Mouse (Mus musculus) heart, embryonic 14.5 days (tissue): ENCODE results near the gene Teddm3. TPM values are rescaled to one million over a fixed set of nuclear protein-coding genes. Genes with fewer than 3 reads are reported as not detected.

Experiments
- polyA plus RNA-seq: library from polyadenylated mRNA; unstranded; fragments of >200 nt; fragmentation: Nextera tagmentation; extraction: Ambion mirVana; gene quantifications from 2 replicates; pipeline ENCODE4 v1.2.1, GENCODE M21; 2014

The Teddm3 gene
- polyA plus RNA-seq, 1 experiment from 2014 or later: not detected

Other genes with a start within 250 kb of the Teddm3 start
- 10.9 and 13.6 TPM in 2 replicates for gene Ephb3, start 50.8 kb upstream of the Teddm3 start, polyA plus RNA-seq